Mouse (Mus musculus): ENCODE measurements at regions not wholly inside any gene's neighbourhood (a gene's known extent, or its start where the extent isn't known, plus 50 kb on each side); places are given as distances from the start of the nearest gene placed in this dataset.
A peak's percentile ranks its signal among the peaks of the same experiment; 100 is the strongest.

DNA sequence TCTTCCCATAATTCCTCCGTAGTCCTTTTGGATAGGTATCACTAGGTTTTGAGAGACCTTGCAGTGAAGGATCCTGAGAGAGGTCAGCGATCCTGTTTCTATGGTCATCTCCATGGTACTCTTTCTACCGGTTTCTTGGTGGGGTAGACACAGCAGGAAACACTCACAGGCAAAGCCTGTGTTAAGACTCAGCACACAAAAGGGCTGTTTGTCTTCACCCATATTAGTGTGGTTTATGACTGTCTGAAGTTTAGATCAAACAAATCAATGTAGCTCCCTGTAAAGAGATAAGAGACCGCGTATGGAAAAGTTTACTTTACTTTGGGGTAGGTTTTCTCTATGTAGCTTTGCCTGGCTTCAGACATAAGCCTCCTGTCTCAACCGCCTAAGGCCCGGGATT is 282.5 kb upstream of the Rbms1 start:
- no peak for DNase-seq (ENCODE audit: low read depth, low spot score)

GRCm38 (mm10) chr2:61221676-61222075 is 258.7 kb upstream of the Rbms1 start:
- DNase-seq (ENCODE audit: low read depth, low spot score) = peak; percentile 8

DNA sequence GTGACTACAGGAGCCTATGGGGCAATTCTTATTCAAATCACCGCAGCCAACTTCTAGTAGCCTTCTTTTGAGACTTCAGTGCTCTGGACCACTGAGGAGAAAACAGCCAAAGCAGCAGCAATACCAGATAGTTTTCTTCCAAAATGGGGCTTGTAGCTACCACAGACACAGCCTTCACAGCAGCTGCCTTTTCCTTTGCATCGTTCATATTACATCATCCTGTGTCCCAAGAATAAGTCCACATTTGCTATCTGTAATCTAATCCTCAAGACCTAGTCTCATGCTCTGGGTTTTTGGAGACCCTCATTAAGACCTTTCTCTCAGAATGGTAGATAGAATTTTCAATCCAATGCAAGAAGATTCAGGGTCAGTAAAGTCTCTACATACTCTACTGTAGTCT is 258.2 kb upstream of the Rbms1 start:
- DNase-seq (ENCODE audit: low read depth, low spot score) = no peak

- no peak for DNase-seq (ENCODE audit: low read depth, low spot score)
These were observed 251.0 kb upstream of the Rbms1 start for GRCm38 (mm10) chr2:61213951-61214350.

DNA sequence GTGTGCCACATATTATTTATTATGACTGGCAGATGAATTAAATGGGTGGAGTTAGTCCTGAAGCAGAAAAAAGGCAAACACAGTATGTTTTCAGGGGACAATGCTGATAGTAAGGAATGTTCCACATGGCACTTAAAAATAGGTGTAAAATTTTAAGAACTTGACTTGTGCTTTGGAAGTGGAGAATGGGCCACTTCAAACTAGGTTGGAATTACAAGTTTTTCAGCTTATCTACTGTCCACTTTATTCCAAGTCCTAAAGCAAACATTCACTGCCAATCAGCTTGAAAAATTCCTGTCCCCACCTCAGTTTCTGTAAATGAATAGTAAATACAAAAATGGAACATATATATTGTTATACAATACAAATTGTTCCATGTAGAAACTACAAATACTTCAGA is 238.4 kb upstream of the Rbms1 start:
- no peak for DNase-seq (ENCODE audit: low read depth, low spot score)

GRCm38 (mm10) chr2:61193976-61194375 is 231.0 kb upstream of the Rbms1 start:
- no peak for DNase-seq (ENCODE audit: low read depth, low spot score)

GRCm38 (mm10) chr2:61182424-61182979 is 219.5 kb upstream of the Rbms1 start:
- no peak for DNase-seq (ENCODE audit: low read depth, low spot score)

DNA sequence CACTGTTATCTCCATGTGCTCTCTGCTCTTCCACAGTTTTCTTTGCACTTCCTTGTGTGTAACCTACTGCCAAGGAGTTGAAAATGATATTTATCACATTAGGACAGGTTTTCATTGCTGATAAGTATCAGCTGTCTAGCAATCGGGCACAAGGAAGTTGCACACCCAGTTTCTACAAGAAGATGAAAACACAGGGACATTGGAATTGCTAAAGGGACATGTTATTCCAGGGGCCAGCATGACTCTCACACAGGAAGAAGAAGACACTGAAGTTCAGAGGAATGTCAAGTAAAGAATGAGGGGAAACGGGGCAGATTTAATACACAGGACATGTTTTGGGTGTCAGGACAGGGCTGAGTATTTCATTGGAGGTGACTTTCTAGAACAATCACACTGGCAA is 214.8 kb upstream of the Rbms1 start:
- no peak for DNase-seq (ENCODE audit: low read depth, low spot score)

GRCm38 (mm10) chr2:61176807-61177206 is 213.8 kb upstream of the Rbms1 start:
- DNase-seq (ENCODE audit: low read depth, low spot score) = no peak

DNA sequence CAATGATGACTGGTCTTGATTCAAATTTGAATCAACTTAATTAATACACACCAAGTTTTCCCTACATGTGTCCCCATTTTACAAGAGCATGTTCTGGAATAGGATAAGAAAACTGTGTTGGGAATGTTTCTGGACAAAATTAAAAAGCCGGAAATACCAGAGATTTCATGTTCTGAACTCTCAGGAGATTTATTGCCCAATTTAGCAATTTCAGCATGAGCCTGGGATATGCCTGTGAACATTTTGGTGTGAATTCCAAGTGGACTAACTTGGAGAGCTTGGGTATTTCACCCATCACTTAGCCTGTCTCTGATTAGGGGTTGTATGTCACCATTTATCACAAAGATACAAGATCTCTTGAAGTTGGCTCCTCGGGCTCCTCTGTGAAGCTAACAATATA is 210.6 kb upstream of the Rbms1 start:
- DNase-seq (ENCODE audit: low read depth, low spot score) = no peak

- no peak for DNase-seq (ENCODE audit: low read depth, low spot score)
These were observed 198.3 kb upstream of the Rbms1 start for GRCm38 (mm10) chr2:61161336-61161735.

DNA sequence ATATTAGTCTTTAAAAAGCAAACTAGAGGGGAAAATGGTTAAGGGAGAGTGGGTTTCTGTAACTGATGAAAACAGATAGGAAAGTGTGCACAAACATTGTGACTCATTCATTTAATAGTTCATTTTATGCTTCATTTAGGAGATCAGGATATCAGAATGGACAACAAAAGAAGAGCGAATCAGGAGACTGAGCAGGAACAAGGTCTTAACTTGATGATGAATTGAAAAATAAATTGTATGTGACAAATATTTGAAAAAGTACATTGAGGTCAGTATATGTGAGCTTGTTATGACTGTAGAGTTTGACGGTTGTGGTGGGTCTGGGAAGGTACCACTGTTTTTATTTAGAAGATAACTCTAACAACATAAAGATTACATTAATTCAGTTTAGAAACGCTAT is 196.8 kb upstream of the Rbms1 start:
- no peak for DNase-seq (ENCODE audit: low read depth, low spot score)

DNA sequence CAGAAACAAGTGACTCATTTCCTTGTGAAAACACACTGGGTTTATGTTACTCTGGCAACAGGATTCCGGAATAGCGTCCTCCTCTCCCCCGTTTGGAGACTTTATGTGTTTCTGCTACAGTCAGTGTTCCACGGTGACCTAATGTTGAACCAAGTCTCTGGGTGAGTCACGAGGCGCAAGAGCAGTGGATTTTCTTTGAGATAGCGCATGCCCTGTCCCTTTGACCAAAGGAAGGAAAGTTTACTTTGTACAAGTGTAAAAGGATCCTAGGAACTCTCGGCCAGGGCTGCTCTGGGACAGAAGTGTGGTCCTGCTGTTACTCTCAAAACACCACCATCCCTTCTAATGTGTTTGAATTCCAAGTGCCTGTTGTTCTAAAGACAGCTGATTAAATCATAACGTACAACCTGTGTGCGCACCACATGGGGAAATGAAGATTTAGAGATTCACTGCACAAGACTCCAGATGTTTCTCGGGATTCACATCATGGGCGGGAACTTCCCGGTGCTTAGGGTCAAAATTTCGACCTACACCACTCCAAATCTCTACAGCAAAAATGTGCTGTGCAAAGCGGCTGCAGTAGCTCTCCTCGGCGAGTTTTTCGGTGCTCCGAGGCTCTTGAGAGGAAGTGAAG is 176.1 kb upstream of the Rbms1 start:
- peak; percentile 55 for DNase-seq (ENCODE audit: low read depth, low spot score)

DNA sequence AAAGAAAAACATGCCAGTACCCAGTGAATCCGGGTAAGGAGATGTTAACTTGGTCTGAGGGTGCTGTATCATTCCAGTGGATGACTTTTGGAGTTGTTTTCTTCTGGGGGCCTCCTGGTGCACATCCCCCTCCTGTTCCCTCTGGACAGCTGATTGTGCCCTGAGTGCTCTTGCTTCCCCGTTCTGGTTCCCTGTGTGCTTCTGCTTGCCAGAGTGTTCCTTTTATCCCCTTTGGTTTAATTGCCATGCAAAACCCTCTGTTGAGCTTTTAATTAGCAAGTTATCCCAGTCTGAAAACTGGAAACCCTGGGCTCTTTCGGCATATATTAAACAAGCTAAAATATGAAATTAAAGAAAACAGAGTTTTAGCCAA is 175.6 kb upstream of the Rbms1 start:
- no peak for DNase-seq (ENCODE audit: low read depth, low spot score)

- DNase-seq (ENCODE audit: low read depth, low spot score) = no peak
These were observed 174.4 kb upstream of the Rbms1 start for GRCm38 (mm10) chr2:61137378-61137777.

- no peak for DNase-seq (ENCODE audit: low read depth, low spot score)
These were observed 173.9 kb upstream of the Rbms1 start for GRCm38 (mm10) chr2:61136926-61137325.

DNA sequence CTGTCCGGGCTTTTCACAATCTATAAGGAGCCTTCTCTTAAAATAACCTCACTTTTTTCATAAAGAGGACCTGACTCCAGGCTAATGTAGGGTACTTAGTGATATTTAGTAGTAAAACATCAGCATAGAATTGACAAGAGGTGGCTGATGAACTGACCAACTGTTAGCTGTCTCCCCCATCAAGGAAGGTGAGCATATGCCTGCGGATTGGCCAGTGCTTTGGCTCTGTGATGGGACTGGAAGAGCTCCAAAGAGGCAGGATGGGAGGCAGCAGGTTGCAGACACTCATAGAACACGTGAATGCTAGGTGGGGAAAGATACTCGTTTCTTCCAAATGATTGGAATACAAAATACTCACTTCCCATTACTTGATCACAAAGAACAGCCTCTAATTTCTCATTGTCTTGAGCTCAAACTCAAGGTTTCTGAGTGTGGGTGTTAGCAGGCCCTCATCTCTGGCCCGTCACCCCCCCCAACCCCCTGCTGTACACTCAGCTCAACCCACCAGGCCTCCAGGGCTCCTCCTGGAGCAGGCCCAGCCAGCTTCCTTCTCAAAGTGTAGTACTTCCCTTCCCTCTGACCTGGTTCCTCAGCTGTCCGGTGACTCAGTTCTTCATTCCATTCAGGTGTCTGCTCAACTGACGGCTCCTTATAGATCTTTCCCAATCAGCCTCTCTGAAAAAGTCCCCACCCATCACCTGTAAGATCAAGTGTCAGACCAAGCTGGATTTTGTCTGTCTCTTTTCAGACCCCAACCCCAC is 160.2 kb upstream of the Rbms1 start:
- DNase-seq (ENCODE audit: low read depth, low spot score) = no peak

DNA sequence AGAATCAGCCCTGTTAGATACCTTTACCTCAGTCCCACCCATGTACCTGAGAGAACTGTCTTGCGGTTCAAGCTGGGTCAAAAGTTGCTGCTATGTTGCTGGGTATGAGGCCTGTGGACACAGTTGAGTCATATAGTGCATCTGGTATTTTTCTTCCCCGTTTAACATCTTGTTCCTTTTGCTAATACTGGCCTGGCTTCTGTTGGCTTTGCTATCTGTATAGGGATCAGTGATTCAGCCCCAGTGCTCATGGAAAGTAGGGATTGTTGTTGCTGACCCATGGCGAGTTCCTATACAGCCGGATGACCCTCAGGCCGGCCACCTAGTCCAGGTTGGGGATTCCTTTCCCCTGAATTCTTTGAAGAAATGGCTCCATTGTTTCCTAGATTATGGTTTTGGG is 158.3 kb upstream of the Rbms1 start:
- no peak for DNase-seq (ENCODE audit: low read depth, low spot score)

DNA sequence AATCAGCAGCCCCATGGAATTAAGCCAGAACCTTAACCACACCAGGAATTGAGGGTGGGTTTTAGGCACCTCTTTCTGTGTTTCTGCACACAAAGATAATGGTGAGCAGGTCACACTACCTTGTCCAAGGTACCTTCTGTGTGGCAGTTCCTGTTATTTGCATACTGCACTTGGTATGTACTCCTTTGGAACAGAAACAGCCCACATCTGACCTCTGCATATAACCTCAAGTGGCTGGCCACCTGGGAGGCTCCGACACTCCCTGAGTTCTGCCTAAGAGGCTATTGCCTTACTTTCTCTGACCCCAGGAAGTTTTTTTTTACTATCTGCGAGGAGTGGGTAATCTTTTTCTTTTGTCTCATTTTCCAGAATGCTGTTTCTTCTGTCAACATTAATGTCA is 151.6 kb upstream of the Rbms1 start:
- DNase-seq (ENCODE audit: low read depth, low spot score) = no peak

GRCm38 (mm10) chr2:61113916-61114315 is 150.9 kb upstream of the Rbms1 start:
- DNase-seq (ENCODE audit: low read depth, low spot score) = no peak

GRCm38 (mm10) chr2:61110591-61110990 is 147.6 kb upstream of the Rbms1 start:
- DNase-seq (ENCODE audit: low read depth, low spot score) = no peak

DNA sequence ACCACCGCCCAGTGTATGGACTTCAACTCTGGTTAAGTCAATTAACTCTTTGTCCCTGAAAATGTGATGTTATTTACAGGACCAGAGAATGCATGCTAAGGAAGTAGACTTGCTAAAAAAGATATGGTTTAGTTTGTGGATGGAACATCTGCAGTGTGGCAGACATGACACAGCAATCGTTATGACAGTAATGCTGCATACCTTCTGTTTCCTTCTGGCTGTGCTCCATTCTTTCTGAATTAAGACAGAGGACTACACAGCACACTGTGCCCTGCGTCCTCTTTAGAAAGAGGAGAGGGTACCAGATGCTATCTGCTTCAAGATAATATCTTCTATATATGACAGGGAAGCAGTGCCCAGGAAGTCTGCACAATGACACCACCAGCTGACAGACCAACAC is 146.6 kb upstream of the Rbms1 start:
- peak; percentile 15 for DNase-seq (ENCODE audit: low read depth, low spot score)

DNA sequence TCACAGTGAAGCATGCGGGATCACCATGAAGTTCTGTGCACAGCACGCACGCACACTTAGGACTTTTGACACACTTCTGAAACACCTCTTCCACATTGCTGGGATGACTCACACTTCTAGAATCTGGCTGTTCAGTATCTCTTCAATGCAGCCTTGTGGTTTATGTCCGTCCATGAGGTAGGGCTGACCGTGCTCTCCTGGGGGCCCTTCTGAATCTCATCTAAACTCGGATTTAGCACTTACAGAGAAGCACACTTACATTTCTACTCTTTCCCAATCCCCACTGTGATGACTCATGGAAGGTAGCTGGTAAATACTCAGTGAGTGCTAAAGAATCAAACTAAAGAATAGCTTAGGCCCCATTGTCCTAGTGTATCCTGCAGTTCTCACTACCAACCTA is 142.2 kb upstream of the Rbms1 start:
- no peak for DNase-seq (ENCODE audit: low read depth, low spot score)
